Mouse (Mus musculus) adrenal gland, adult 2 months (tissue): ENCODE measurements around the gene Sec1. TPM values are rescaled to one million over a fixed set of nuclear protein-coding genes. Genes with fewer than 3 reads are reported as not detected.

Experiments used
- DNase-seq: peaks from one replicate; pipeline ENCODE4 v3.0.0; 2021
- polyA plus RNA-seq: library from polyadenylated mRNA; depleted of rRNA; stranded (reverse); fragments of >200 nt; gene quantifications from 2 replicates; pipeline ENCODE4 v1.2.3, GENCODE M21; 2012; rRNA removed
- total RNA-seq, 2 experiments: library from RNA; stranded (reverse); gene quantifications; 2 replicates each; pipeline ENCODE4 v1.2.3; 2021

The Sec1 gene
- total and polyA plus RNA-seq, 3 experiments, result 0.29 to 0.58 (median 0.41) TPM

DNA sequence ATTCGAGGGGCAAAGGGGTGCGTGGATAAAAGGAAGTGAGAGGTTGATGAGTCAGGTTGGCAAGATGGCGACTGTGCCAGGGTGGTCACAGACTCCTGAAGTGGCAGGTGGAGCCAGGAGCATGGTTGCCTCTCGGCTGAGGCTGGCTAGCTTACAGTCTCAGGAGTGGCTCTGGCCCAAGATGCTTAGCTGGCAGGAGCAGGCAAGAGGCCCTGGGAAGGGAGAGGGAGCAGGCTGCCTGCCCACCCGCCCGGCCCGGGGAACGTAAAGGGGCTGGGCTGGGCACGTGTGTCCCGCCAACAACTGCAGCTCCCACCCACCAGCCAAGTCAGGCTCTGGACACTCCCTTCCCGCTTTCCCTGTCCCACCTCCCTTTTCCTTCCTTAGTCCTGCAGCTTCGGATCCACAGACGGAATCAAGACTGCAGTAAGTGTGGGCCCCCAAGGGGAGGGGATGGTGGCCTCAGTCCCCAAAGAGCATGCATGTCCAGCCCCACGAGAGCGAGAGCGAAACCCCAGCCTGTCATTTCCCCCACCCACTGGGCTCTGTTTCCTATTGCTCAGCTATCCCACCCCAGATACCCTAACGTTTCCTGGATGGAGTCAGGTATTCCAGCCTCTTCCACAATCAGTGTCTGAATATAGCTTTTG lies 52.7 kb downstream of the Sec1 start:
- no peak for DNase-seq

DNA sequence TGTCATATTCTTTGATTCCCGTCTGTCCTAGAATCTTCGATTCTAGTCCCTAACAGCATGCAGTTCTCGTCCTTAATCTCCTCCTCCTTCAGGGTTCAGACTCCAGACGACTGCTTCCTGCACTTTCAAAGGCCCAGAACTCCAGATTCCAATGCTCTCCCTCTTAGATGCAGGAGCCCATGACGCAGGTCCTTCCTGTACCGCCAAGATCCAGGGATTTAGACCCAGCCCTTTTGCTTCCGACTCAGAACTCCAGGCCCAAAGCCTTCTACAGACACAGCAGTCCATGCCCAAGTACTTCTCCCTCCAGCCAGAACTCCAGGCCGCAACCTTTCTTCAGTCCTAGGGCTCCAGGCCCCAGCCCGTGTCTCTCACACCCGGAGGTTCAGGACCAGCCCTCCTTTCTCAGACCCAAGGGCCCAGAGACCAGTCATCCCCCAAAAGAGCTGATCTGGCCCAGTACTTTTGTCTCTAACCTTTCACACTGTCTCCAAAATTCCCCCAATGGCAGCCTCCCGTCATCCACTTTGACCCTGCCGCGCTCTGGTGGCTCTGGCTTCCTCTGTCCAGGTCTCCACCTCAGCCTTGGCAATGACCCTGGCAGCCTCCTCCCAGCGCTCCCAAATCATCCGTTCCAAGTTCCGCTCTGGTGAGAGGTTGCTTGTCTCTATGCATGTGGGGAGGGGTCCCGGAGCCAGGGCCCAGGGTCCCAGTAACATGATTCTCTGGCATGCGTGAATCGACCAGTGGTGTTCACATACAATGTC lies 53.8 kb downstream of the Sec1 start:
- DNase-seq, result no peak

DNA sequence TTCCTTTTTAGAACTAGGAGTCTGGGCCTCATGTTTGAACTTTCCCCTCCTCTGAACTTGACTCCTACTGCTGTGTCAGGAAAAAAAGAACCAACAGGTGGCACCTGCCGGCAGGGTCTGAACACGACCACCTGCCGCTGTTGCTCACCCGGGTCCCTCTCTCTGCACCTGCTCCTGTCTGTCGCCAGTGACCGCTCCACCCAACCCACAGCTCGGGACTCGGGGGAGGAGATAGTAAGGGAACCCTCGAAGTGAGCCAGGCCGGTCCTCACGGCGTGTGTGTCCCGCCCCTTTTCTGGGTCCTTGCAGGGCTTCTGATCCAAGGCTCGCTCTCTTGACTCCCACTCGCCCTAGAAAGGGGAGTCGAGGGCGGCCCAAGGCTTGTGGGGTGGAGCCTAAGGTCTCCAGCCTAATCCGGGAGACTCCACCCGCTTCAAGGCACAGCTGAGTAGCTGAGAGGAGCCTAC lies 54.6 kb downstream of the Sec1 start, which contains the start of gene Mamstr:
Mamstr (plus strand) TSS at position 417 of the 467 bp plus-strand sequence.
- no peak for DNase-seq

DNA sequence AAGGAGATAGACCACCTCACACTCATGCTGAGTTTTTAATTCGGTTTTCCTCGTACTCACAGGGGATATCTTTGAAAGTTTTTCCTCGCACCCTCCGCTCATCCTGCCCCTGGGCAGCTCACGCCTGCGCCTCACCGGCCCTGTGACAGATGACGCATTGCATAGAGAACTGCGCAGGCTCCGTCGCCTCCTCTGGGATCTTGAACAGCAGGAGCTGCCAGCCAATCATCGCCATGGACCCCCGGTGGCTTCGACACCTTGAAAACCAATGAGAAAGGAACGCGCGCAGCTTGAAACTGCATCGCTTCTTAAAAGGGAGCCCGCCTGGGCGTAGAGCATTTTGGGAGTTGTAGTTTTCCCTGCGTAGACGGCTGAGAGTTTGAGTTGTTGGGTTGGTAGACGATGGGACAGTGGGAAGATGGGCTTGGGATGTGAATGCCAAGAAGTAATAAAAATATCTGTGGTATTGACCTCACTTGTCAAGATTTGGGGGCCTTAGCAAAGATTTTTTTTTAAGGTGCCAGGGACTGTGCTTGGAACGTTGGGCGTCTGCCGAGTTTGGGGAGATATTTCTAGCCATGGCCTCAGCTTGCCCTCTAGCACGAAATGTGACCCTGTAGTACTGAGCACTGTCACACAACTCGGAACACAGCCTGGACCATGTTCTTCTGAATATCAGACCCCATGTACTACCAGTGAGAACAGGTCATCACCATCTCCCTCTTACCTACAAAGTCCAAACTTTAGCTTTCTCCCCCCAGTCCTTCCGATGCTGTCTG lies 55.4 kb downstream of the Sec1 start:
- DNase-seq, result peak; percentile 93

DNA sequence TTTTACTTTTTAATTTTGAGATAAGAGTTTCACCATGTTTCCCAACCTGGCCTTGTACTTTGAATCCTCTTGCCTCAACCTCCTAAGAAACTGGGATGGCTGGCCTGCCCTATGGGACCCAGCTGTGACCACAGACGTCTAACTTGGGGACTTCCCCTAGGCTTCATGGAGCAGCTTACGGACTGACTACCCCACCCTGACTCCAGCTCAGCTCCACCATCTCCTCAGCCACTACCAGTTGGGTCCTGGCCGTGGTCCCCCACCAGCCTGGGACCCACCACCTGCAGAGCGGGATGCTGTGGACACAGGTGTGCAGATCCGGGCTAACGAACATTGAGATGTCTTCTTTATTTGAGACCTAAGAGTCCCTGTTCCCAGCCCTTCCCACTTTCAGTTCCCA lies 56.5 kb downstream of the Sec1 start:
- no peak for DNase-seq

DNA sequence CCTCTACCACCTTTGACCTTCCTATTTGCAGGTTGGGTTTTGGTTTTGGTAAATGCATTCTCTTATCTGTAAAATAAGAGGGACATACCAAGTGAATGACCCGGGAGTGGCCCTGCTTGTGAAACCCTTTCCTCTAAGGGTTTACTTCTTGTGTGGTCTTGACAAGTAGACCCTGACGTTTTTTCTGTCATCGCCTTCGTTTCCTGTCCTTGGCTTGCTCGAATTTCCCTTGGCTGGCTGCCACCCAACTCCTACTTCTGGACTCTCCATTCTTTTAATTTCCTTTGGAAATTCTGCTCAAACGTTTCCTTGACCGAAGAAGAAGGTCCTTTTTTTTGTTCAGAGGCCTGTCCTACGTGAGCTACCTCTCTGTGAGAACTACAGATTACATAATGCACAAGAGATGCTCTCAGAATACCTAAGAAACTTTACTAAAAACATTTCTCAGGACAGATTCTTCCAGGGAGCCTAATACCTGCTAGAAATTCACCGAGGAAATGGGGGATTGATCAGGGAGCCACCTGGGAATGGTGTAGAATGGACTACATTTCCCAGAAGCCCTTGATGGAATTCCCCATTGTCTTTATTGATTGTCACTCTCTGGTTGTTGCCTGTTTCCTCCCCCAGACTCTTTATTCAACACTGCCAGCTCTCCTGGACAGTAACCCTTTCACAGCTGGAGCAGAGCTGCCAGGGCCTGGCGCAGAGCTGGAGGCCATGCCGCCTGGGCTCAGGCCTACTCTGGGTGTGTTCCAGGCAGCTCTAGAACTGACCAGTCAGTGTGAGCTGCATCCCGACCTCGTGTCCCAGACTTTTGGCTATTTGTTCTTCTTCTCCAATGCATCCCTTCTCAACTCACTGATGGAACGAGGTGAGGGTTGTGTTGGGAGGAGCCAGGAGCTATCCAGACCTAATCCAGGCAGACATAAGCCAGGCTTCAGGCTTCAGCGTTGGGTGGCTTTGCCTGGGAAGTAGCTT lies 58.2 kb downstream of the Sec1 start:
- DNase-seq, result peak; percentile 67

DNA sequence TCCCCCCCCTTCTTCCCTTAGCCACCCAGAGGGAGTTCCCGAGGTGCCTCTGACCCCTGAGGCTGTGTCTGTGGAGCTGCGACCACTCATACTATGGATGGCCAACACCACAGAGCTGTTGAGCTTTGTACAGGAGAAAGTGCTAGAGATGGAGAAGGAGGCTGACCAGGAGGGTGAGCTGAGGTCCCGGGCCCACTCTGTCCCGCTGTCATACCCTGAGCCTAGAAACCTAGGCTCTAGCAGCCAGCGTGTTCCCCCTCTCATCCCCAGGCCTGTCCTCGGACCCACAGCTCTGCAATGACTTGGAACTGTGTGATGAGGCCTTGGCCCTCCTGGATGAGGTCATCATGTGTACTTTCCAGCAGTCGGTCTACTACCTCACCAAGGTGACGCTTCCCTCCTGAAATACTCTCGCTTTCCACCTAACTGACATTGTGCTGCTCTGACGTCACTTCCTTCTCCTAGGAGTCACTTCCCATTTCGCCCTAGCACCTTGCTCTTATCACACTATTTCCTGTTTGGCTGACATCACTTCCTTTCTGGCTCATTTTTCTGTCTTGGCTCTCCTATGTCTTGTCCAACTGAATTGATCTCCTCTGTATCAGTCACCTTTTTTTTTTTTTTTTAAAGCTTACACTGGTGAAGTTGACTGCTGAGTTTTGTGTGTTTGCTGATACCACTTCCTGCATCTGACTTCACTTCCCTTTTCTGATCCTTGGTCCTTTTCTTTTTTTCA lies 59.1 kb downstream of the Sec1 start:
- peak; percentile 55 for DNase-seq

DNA sequence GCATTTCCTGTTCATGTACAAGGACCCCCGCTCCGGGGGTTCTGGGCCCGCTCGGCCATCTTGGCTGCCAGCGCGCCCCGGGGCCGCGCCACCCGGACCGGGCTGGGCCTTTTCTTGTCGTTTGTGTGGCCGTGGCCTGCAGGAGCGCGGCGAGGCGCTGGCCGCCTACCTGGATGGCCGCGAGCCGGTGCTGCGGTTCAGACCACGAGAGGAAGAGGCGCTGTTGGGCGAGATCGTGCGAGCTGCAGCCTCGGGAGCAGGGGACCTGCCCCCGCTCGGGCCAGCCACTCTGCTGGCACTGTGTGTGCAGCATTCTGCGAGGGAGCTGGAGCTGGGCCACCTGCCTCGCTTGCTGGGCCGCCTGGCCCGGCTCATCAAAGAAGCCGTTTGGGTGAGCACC lies 61.7 kb downstream of the Sec1 start:
- DNase-seq, result no peak

DNA sequence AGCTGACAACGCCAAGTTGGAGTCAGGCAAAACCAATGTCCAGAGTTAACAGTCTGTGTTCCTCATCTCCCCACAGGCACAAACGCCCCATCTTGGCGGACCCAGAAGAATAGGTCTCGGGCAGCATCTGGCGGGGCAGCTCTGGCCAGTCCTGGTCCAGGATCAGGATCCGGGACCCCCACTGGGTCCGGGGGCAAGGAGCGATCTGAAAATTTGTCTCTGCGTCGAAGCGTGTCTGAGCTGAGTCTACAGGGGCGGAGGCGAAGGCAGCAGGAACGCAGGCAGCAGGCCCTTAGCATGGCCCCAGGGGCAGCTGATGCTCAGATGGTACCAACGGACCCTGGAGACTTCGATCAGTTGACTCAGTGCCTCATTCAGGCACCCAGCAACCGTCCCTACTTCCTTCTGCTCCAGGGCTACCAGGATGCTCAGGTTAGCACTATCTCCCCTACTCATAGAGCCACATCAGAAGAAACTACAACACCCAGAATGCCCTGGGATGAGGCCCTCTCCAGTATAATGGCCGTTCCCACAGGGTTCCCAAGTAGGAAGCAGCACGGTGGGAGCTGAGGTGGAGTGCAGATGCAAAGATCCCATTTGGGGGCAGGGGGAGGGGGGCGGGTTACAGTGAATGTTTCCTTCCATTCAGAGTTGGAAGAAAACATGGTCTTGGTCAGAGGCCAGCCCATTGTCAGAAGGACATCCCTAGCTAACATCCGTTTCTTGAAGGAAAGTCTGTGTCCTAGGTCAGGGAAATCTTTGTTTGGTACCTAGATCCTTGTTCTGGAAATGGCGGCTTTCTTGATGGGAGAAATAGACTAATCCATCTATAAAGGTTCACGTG lies 63.9 kb downstream of the Sec1 start:
- DNase-seq, result no peak

DNA sequence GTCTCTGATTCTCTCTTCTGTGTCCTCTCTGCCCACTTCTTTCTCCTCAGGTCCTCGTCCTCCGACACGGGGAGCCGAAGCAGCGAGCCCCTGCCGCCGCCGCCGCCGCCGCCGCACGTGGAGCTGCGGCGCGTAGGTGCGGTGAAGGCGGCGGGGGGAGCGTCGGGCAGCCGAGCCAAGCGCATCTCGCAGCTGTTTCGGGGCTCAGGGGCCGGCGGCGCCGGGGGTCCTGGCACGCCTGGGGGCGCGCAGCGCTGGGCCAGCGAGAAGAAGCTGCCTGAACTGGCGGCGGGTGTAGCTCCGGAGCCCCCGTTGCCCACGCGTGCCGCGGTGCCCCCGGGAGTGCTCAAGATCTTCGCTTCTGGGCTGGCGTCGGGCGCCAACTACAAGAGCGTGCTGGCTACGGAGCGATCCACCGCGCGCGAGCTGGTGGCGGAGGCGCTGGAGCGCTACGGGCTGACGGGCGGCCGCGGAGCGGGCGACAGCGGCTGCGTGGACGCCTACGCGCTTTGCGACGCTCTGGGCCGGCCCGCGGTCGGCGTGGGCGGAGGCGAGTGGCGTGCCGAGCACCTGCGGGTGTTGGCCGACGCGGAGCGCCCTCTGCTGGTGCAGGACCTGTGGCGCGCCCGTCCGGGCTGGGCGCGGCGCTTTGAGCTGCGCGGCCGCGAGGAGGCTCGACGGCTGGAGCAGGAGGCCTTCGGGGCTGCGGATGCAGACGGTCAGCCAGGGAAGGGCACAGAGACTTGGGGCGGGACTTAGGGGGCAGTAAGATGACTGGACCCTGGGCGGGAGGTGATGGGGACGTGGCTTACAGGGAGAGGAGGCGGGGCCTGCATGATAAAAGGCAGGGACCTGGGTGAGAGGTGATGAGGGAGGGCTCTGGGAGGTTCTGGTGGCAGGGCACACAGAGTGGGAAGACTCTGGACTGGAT lies 65.6 kb downstream of the Sec1 start:
- peak; percentile 95 for DNase-seq

Other genes with a start within 250 kb of the Sec1 start
Only the 30 nearest of the 34 such genes appear.
- under 1 TPM; 0.41 to 0.75 TPM for gene Tulp2, start 212.5 kb downstream of the Sec1 start, total RNA-seq
- 0.44 and 0.64 TPM in 2 replicates for gene Tulp2, start 212.5 kb downstream of the Sec1 start, polyA plus RNA-seq
- 10 to 100 TPM in 1 of 2 experiments, 1 to 10 TPM in 1; 2.2 to 33.5 TPM for gene Gm45808, start 207.6 kb downstream of the Sec1 start, total RNA-seq
- 0.45 TPM in 1 of 2 replicates, not detected in the other for gene Gm45808, start 207.6 kb downstream of the Sec1 start, polyA plus RNA-seq
- gene Dhdh, start 205.6 kb downstream of the Sec1 start, total RNA-seq, result 10 to 100 TPM; 55.4 to 71.1 TPM
- 17.6 and 21.4 TPM in 2 replicates for gene Dhdh, start 205.6 kb downstream of the Sec1 start, polyA plus RNA-seq
- 100 to 1,000 TPM; 280 to 286 TPM for gene Nucb1, start 184.0 kb downstream of the Sec1 start, total RNA-seq
- 594 and 643 TPM in 2 replicates for gene Nucb1, start 184.0 kb downstream of the Sec1 start, polyA plus RNA-seq
- gene Ppp1r15a, start 168.1 kb downstream of the Sec1 start, total RNA-seq, result 10 to 100 TPM; 49.0 to 57.8 TPM
- 49.5 and 49.7 TPM in 2 replicates for gene Ppp1r15a, start 168.1 kb downstream of the Sec1 start, polyA plus RNA-seq
- gene Plekha4, start 168.1 kb downstream of the Sec1 start, total RNA-seq, result 1 to 10 TPM; 3.0 to 5.9 TPM
- gene Plekha4, start 168.1 kb downstream of the Sec1 start, polyA plus RNA-seq, result 9.8 and 15.6 TPM in 2 replicates
- gene Hsd17b14, start 139.5 kb downstream of the Sec1 start, total RNA-seq, result 1 to 10 TPM; 2.3 TPM
- gene Hsd17b14, start 139.5 kb downstream of the Sec1 start, polyA plus RNA-seq, result 1.5 and 2.3 TPM in 2 replicates
- gene Bcat2, start 124.2 kb downstream of the Sec1 start, total RNA-seq, result 100 to 1,000 TPM; 213 to 292 TPM
- gene Bcat2, start 124.2 kb downstream of the Sec1 start, polyA plus RNA-seq, result 166 and 170 TPM in 2 replicates
- gene Fgf21, start 78.9 kb downstream of the Sec1 start, total RNA-seq, result not detected
- 0.15 and 0.16 TPM in 2 replicates for gene Fgf21, start 78.9 kb downstream of the Sec1 start, polyA plus RNA-seq
- not detected for gene Fut1, start 77.1 kb downstream of the Sec1 start, total RNA-seq
- gene Fut1, start 77.1 kb downstream of the Sec1 start, polyA plus RNA-seq, result not detected in 2 replicates
- under 1 TPM; 0.28 to 0.29 TPM for gene Izumo1, start 72.6 kb downstream of the Sec1 start, total RNA-seq
- gene Izumo1, start 72.6 kb downstream of the Sec1 start, polyA plus RNA-seq, result 0.65 and 0.89 TPM in 2 replicates
- gene Rasip1, start 66.9 kb downstream of the Sec1 start, total RNA-seq, result 10 to 100 TPM; 13.5 to 20.6 TPM
- 42.9 and 56.4 TPM in 2 replicates for gene Rasip1, start 66.9 kb downstream of the Sec1 start, polyA plus RNA-seq
- 1 to 10 TPM; 3.0 to 5.8 TPM for gene Mamstr, start 54.4 kb downstream of the Sec1 start, total RNA-seq
- 5.1 and 5.8 TPM in 2 replicates for gene Mamstr, start 54.4 kb downstream of the Sec1 start, polyA plus RNA-seq
- gene Fut2, start 28.0 kb downstream of the Sec1 start, total RNA-seq, result under 1 TPM in 1 of 2 experiments, not detected in 1; 0.09 TPM
- not detected in 2 replicates for gene Fut2, start 28.0 kb downstream of the Sec1 start, polyA plus RNA-seq
- under 1 TPM in 1 of 2 experiments, not detected in 1; 0.31 TPM for gene Ntn5, start 10.4 kb downstream of the Sec1 start, total RNA-seq
- 0.40 and 0.86 TPM in 2 replicates for gene Ntn5, start 10.4 kb downstream of the Sec1 start, polyA plus RNA-seq
- 10 to 100 TPM; 10.9 to 18.6 TPM for gene Car11, start 5.4 kb upstream of the Sec1 start, total RNA-seq
- 30.0 and 38.2 TPM in 2 replicates for gene Car11, start 5.4 kb upstream of the Sec1 start, polyA plus RNA-seq
- gene Dbp, start 10.7 kb upstream of the Sec1 start, total RNA-seq, result 100 to 1,000 TPM in 1 of 2 experiments, 10 to 100 TPM in 1; 54.3 to 225 TPM
- gene Dbp, start 10.7 kb upstream of the Sec1 start, polyA plus RNA-seq, result 569 and 796 TPM in 2 replicates
- gene Rpl18, start 21.1 kb upstream of the Sec1 start, total RNA-seq, result 1,000 to 10,000 TPM in 1 of 2 experiments, 100 to 1,000 TPM in 1; 972 to 1,050 TPM
- 1,143 and 1,258 TPM in 2 replicates for gene Rpl18, start 21.1 kb upstream of the Sec1 start, polyA plus RNA-seq
- 10 to 100 TPM; 38.9 to 39.5 TPM for gene Sphk2, start 23.6 kb upstream of the Sec1 start, total RNA-seq
- 90.9 and 92.5 TPM in 2 replicates for gene Sphk2, start 23.6 kb upstream of the Sec1 start, polyA plus RNA-seq
- gene Fam83e, start 26.8 kb upstream of the Sec1 start, total RNA-seq, result under 1 TPM; 0.72 to 0.86 TPM
- 0.86 and 2.0 TPM in 2 replicates for gene Fam83e, start 26.8 kb upstream of the Sec1 start, polyA plus RNA-seq
- gene Spaca4, start 31.4 kb upstream of the Sec1 start, total RNA-seq, result not detected
- gene Spaca4, start 31.4 kb upstream of the Sec1 start, polyA plus RNA-seq, result not detected in 2 replicates
- 1 to 10 TPM; 6.2 to 8.6 TPM for gene Lmtk3, start 89.3 kb upstream of the Sec1 start, total RNA-seq
- 38.0 and 61.3 TPM in 2 replicates for gene Lmtk3, start 89.3 kb upstream of the Sec1 start, polyA plus RNA-seq
- gene Sult2b1, start 90.3 kb upstream of the Sec1 start, total RNA-seq, result 1 to 10 TPM in 1 of 2 experiments, under 1 TPM in 1; 0.49 to 2.0 TPM
- 1.6 and 2.9 TPM in 2 replicates for gene Sult2b1, start 90.3 kb upstream of the Sec1 start, polyA plus RNA-seq
- gene Cyth2, start 120.2 kb upstream of the Sec1 start, total RNA-seq, result 100 to 1,000 TPM; 127 to 129 TPM
- gene Cyth2, start 120.2 kb upstream of the Sec1 start, polyA plus RNA-seq, result 147 and 170 TPM in 2 replicates
- under 1 TPM in 1 of 2 experiments, not detected in 1; 0.20 TPM for gene Kcnj14, start 130.4 kb upstream of the Sec1 start, total RNA-seq
- gene Kcnj14, start 130.4 kb upstream of the Sec1 start, polyA plus RNA-seq, result 0.70 and 1.8 TPM in 2 replicates
- gene Grwd1, start 136.5 kb upstream of the Sec1 start, total RNA-seq, result 10 to 100 TPM; 26.9 to 30.1 TPM
- 22.1 and 27.4 TPM in 2 replicates for gene Grwd1, start 136.5 kb upstream of the Sec1 start, polyA plus RNA-seq
- gene Kdelr1, start 178.4 kb upstream of the Sec1 start, total RNA-seq, result 100 to 1,000 TPM; 128 to 147 TPM
- 235 and 251 TPM in 2 replicates for gene Kdelr1, start 178.4 kb upstream of the Sec1 start, polyA plus RNA-seq
- gene Grin2d, start 184.0 kb upstream of the Sec1 start, total RNA-seq, result under 1 TPM; 0.40 to 0.97 TPM
- 4.0 and 4.2 TPM in 2 replicates for gene Grin2d, start 184.0 kb upstream of the Sec1 start, polyA plus RNA-seq
- gene Syngr4, start 202.3 kb upstream of the Sec1 start, total RNA-seq, result not detected
- gene Syngr4, start 202.3 kb upstream of the Sec1 start, polyA plus RNA-seq, result 0.90 and 0.98 TPM in 2 replicates
- 10 to 100 TPM; 60.8 to 65.3 TPM for gene Tmem143, start 202.5 kb upstream of the Sec1 start, total RNA-seq
- 173 and 207 TPM in 2 replicates for gene Tmem143, start 202.5 kb upstream of the Sec1 start, polyA plus RNA-seq